Mouse (Mus musculus) stomach, postnatal 0 days (tissue): Measurements from ENCODE around the gene Olfr102.

ENCODE experiments used
- CTCF ChIP-seq: IDR thresholded peaks from 2 replicates; pipeline ENCODE4 v1.5.1; 2016; ENCODE audit warnings: antibody characterized with exemption, low read depth, mild to moderate bottlenecking, moderate library complexity
- EP300 ChIP-seq: optimal IDR thresholded peaks from 2 replicates; pipeline ENCODE3; 2016; ENCODE audit warnings: antibody characterized with exemption

DNA sequence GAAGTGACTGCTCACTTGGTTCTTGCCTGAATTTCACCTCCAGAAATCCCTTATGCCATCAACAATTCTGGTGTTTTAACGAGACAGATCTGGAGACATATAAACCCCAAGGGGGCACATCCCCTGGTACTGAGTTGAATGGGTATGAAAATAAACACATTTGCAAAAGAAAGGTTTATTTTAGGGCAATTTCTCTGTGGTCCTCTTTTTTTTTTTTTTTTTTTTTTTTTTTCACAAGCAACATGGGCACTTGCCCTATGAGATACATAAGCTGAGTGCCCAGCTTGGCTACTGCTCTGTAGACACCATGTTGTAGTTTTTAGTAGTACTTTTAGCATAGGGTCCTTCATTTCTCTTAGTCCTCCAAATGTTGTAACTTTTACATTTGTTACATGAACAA lies 33.5 kb downstream of the Olfr102 start, which contains the start of gene Olfr99:
- TF ChIP-seq EP300 (no peak), CTCF (no peak)
